20 mouse cellular contexts compared by ENCODE assay signal in the genomic region with DNA sequence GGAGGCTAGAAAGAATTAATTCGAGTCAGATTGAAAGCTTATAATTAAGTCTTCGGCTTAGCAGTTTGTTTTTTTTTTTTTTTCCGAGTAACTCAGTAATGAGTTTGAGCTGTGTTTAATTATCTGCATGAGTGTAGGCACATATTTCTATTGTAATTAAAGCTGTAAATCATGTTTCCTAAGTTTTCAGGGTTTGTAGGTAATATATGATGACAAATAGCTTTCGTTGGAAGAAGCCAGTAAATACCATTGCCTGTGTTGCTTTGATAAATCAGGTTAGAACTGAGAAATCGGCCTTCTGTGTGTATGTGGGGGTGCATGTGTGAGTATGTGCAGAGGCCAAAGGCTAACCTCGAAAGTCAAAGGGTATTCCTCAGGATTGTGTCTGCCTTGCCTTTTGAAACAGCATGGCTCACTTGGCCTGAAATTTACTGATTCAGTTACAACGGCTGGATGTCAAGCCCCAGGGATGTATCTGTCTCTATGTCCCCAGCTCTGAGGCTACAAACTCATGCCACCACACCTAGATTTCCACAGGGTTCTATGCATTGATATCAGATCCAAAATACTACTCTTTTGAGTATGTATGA. TPM values are rescaled to one million over a fixed set of nuclear protein-coding genes. Genes with fewer than 3 reads are reported as not detected.
DNase-seq lines count a peak whose midpoint lies in the region; ATAC-seq lines count a peak whose summit lies in the region.
"Had no signal": no experiment of that assay in that cellular context is flagged by ENCODE, and none has a peak within 500 bp of the region (broad histone marks: within the 10 kb centered on the region; RNA-seq: fewer than 3 reads in every experiment).

No protein-coding gene starts in this region.

- no peaks in the 10 kb centered on the region for H3K27me3 ChIP-seq in hindbrain, embryonic 15.5 days
- H3K27me3 ChIP-seq in hindbrain, embryonic 11.5 days (ENCODE audit: control insufficient read depth, insufficient read depth, low read length) = no peaks in the 10 kb centered on the region
- H3K27me3 ChIP-seq in midbrain, embryonic 16.5 days (ENCODE audit: control insufficient read depth, insufficient read depth, low read depth, low read length) = no peaks in the 10 kb centered on the region
- no peaks in the 10 kb centered on the region for H3K27me3 ChIP-seq in midbrain, embryonic 11.5 days (ENCODE audit: control insufficient read depth, insufficient read depth, low read length)
- H3K27me3 ChIP-seq: forebrain, embryonic 15.5 days; heart, embryonic 12.5 days; midbrain, embryonic 12.5 days; stomach, embryonic 15.5 days had no signal

- no peak overlapping the region for H3K9ac ChIP-seq in hindbrain, embryonic 15.5 days
- no peak overlapping the region for H3K9ac ChIP-seq in hindbrain, embryonic 11.5 days (ENCODE audit: low read depth, low read length)
- no peak overlapping the region for H3K9ac ChIP-seq in midbrain, embryonic 16.5 days (ENCODE audit: low read depth, low read length)
- no peak overlapping the region for H3K9ac ChIP-seq in midbrain, embryonic 11.5 days (ENCODE audit: low read length)
- H3K9ac ChIP-seq: forebrain, embryonic 15.5 days; heart, embryonic 12.5 days; liver, postnatal 0 days; midbrain, embryonic 12.5 days; stomach, embryonic 15.5 days had no signal

- H3K4me2 ChIP-seq in hindbrain, embryonic 15.5 days = no peak overlapping the region
- no peak overlapping the region for H3K4me2 ChIP-seq in hindbrain, embryonic 11.5 days (replicated peaks; ENCODE audit: low read depth, low read length)
- no peak overlapping the region for H3K4me2 ChIP-seq in midbrain, embryonic 16.5 days (ENCODE audit: low read length)
- H3K4me2 ChIP-seq in midbrain, embryonic 11.5 days = no peak overlapping the region
- H3K4me2 ChIP-seq: heart, embryonic 12.5 days; midbrain, embryonic 12.5 days; stomach, embryonic 15.5 days had no signal

- peak; percentile 62 for DNase-seq in adrenal gland, adult 2 months
- DNase-seq in adrenal gland, postnatal 14 days = no peak
- DNase-seq in hindbrain, embryonic 11.5 days (ENCODE audit: low spot score) = no peak
- DNase-seq in midbrain, embryonic 11.5 days (ENCODE audit: low spot score, missing footprints) = no peak
- DNase-seq: cerebellum, adult 11-12 months; cerebellum, postnatal 10 days; gastrocnemius, postnatal 14 days; heart, adult 18-20 months; heart, postnatal 10 days; liver, postnatal 0 days; lung, postnatal 14 days; thymus, postnatal 36 days had no signal

- no peak overlapping the region for H3K4me3 ChIP-seq in hindbrain, embryonic 15.5 days
- no peak overlapping the region for H3K4me3 ChIP-seq in hindbrain, embryonic 11.5 days (ENCODE audit: low read depth, low read length)
- H3K4me3 ChIP-seq in midbrain, embryonic 16.5 days (ENCODE audit: low read depth, low read length) = no peak overlapping the region
- no peak overlapping the region for H3K4me3 ChIP-seq in midbrain, embryonic 11.5 days (ENCODE audit: low read depth, low read length)
- H3K4me3 ChIP-seq: forebrain, embryonic 15.5 days; heart, embryonic 12.5 days; hindbrain, embryonic 10.5 days; midbrain, embryonic 12.5 days; stomach, embryonic 15.5 days had no signal

- H3K36me3 ChIP-seq in hindbrain, embryonic 15.5 days = no peaks in the 10 kb centered on the region
- no peaks in the 10 kb centered on the region for H3K36me3 ChIP-seq in hindbrain, embryonic 11.5 days (ENCODE audit: control insufficient read depth, insufficient read depth, low read length)
- no peaks in the 10 kb centered on the region for H3K36me3 ChIP-seq in midbrain, embryonic 16.5 days (ENCODE audit: control insufficient read depth, insufficient read depth, low read length)
- H3K36me3 ChIP-seq in midbrain, embryonic 11.5 days (ENCODE audit: control insufficient read depth, insufficient read depth, low read length) = no peaks in the 10 kb centered on the region
- H3K36me3 ChIP-seq: forebrain, embryonic 15.5 days; hindbrain, embryonic 10.5 days; midbrain, embryonic 12.5 days had no signal

- H3K9me3 ChIP-seq in hindbrain, embryonic 15.5 days = no peaks in the 10 kb centered on the region
- H3K9me3 ChIP-seq in hindbrain, embryonic 11.5 days (ENCODE audit: control insufficient read depth, low read length) = no peaks in the 10 kb centered on the region
- H3K9me3 ChIP-seq in midbrain, embryonic 16.5 days (replicated peaks; ENCODE audit: control insufficient read depth, low read length, poor library complexity, severe bottlenecking) = no peaks in the 10 kb centered on the region
- no peaks in the 10 kb centered on the region for H3K9me3 ChIP-seq in midbrain, embryonic 11.5 days (ENCODE audit: control insufficient read depth, low read length)
- H3K9me3 ChIP-seq: forebrain, embryonic 15.5 days; heart, embryonic 12.5 days; hindbrain, embryonic 10.5 days; midbrain, embryonic 12.5 days; stomach, embryonic 15.5 days had no signal

- 57% methylated on average over 7 of the region's 7 CpGs for WGBS in hindbrain, embryonic 15.5 days
- WGBS in hindbrain, embryonic 11.5 days = 71% methylated on average over 7 of the region's 7 CpGs
- WGBS in midbrain, embryonic 16.5 days = 54% methylated on average over 7 of the region's 7 CpGs
- 64% methylated on average over 7 of the region's 7 CpGs for WGBS in midbrain, embryonic 11.5 days

- ATAC-seq in hindbrain, embryonic 15.5 days (ENCODE audit: low FRiP score, low read depth) = no peak
- ATAC-seq in hindbrain, embryonic 11.5 days (ENCODE audit: low FRiP score) = no peak
- ATAC-seq in midbrain, embryonic 16.5 days = no peak
- no peak for ATAC-seq in midbrain, embryonic 11.5 days (ENCODE audit: low FRiP score)
- no peak for ATAC-seq in CD4-positive, CD25-positive, alpha-beta regulatory T cell, adult 4 months
- ATAC-seq: liver, postnatal 0 days had no signal

- 0 out of 2 replicates have a peak overlapping the region, but pooled peaks have one; percentile 13 for H3K27ac ChIP-seq in hindbrain, embryonic 15.5 days (replicated peaks)
- H3K27ac ChIP-seq in hindbrain, embryonic 11.5 days (ENCODE audit: low read depth, low read length) = no peak overlapping the region
- 0 out of 2 replicates have a peak overlapping the region, but pooled peaks have one; percentile 49 for H3K27ac ChIP-seq in midbrain, embryonic 16.5 days (ENCODE audit: low read length)
- H3K27ac ChIP-seq in midbrain, embryonic 11.5 days (ENCODE audit: low read depth, low read length) = no peak overlapping the region
- H3K27ac ChIP-seq: stomach, embryonic 15.5 days had no signal

- peaks cover 8% of the 10 kb centered on the region for H3K4me1 ChIP-seq in hindbrain, embryonic 15.5 days (replicated peaks)
- H3K4me1 ChIP-seq in hindbrain, embryonic 11.5 days (replicated peaks; ENCODE audit: control insufficient read depth, insufficient read depth, low read length) = no peaks in the 10 kb centered on the region
- H3K4me1 ChIP-seq in midbrain, embryonic 16.5 days (ENCODE audit: control insufficient read depth, insufficient read depth, low read length) = peaks cover 8% of the 10 kb centered on the region; the same call in 1 of the 2 replicates
- H3K4me1 ChIP-seq in midbrain, embryonic 11.5 days (ENCODE audit: control insufficient read depth, insufficient read depth, low read length) = peaks cover 2% of the 10 kb centered on the region; the same call in 1 of the 2 replicates
- H3K4me1 ChIP-seq: stomach, embryonic 15.5 days had no signal

RNA-seq across cellular contexts. Expression of a gene that starts 34.2 kb away (rescaled TPM):
- 10 to 100 TPM; 30.3 to 31.7 TPM for total RNA-seq in adrenal gland, adult 2 months (2021)
- polyA plus RNA-seq in adrenal gland, adult 2 months (2012; rRNA removed) = 4.1 and 4.6 TPM in 2 replicates
- 24.6 and 27.9 TPM in 2 replicates for total RNA-seq in adrenal gland, postnatal 14 days (2021)
- polyA plus RNA-seq in hindbrain, embryonic 15.5 days (2015; fragmentation: Nextera tagmentation; extraction: Ambion mirVana) = 9.1 and 9.2 TPM in 2 replicates
- 18.0 and 21.8 TPM in 2 replicates for polyA plus RNA-seq in hindbrain, embryonic 11.5 days (2014; fragmentation: Nextera tagmentation; extraction: Ambion mirVana)
- polyA plus RNA-seq in midbrain, embryonic 16.5 days (2015; fragmentation: Nextera tagmentation; extraction: Ambion mirVana) = 6.6 and 7.3 TPM in 2 replicates
- polyA plus RNA-seq in midbrain, embryonic 11.5 days (2014; fragmentation: Nextera tagmentation; extraction: Ambion mirVana) = 14.8 and 17.3 TPM in 2 replicates
- 1 to 10 TPM; 2.3 to 4.9 TPM for polyA plus RNA-seq in CD4-positive, CD25-positive, alpha-beta regulatory T cell, adult 4 months (2017; shearing (Covaris generic))

RNA-seq across cellular contexts. Expression of a gene that starts 44.1 kb away (rescaled TPM):
- total RNA-seq in adrenal gland, adult 2 months (2021) = 1 to 10 TPM in 1 of 2 experiments, under 1 TPM in 1; 0.95 to 1.7 TPM
- polyA plus RNA-seq in adrenal gland, adult 2 months (2012; rRNA removed) = 0.41 and 0.51 TPM in 2 replicates
- 0.85 and 2.3 TPM in 2 replicates for total RNA-seq in adrenal gland, postnatal 14 days (2021)
- polyA plus RNA-seq in hindbrain, embryonic 15.5 days (2015; fragmentation: Nextera tagmentation; extraction: Ambion mirVana) = 0.19 and 0.33 TPM in 2 replicates
- polyA plus RNA-seq in hindbrain, embryonic 11.5 days (2014; fragmentation: Nextera tagmentation; extraction: Ambion mirVana) = 0.77 and 1.1 TPM in 2 replicates
- polyA plus RNA-seq in midbrain, embryonic 16.5 days (2015; fragmentation: Nextera tagmentation; extraction: Ambion mirVana) = 0.23 and 0.36 TPM in 2 replicates
- 0.33 and 0.41 TPM in 2 replicates for polyA plus RNA-seq in midbrain, embryonic 11.5 days (2014; fragmentation: Nextera tagmentation; extraction: Ambion mirVana)
- polyA plus RNA-seq in CD4-positive, CD25-positive, alpha-beta regulatory T cell, adult 4 months (2017; shearing (Covaris generic)) = 1 to 10 TPM; 5.6 to 8.7 TPM

Comparison
In these comparisons a context has a peak if more than half of its experiments do, and no peak if none do; other contexts are left out.
1. H3K27ac ChIP-seq: peak in hindbrain, embryonic 15.5 days (single experiment) and midbrain, embryonic 16.5 days (single experiment); none in hindbrain, embryonic 11.5 days (single experiment) and midbrain, embryonic 11.5 days (single experiment).